Mouse (Mus musculus) MEL (cell line): ENCODE results near the gene Fktn. TPM values are rescaled to one million over a fixed set of nuclear protein-coding genes. Genes with fewer than 3 reads are reported as not detected.

Source experiments
- DNase-seq: peaks from one replicate; pipeline ENCODE4 v3.0.0; 2011; ENCODE audit warnings: low read depth, low spot score
- H3K27ac ChIP-seq: 2 replicates; pipeline ENCODE4 v1.5.1; 2012; ENCODE audit warnings: low read depth, mild to moderate bottlenecking, control low read depth, low read length, moderate library complexity; ENCODE audit not compliant: control insufficient read depth
- H3K27me3 ChIP-seq, 2 experiments: fragments of 150-350 bp in 1 of 2; sonication (generic) in 1 of 2; 2 replicates each; pipeline ENCODE4 v1.6.1; 2012; ENCODE audit warnings: low read length in 2 of 2, mild to moderate bottlenecking in 2 of 2, improper control_type of control experiment in 1 of 2, moderate library complexity in 1 of 2; ENCODE audit not compliant: insufficient read depth in 2 of 2, control insufficient read depth in 1 of 2
- H3K36me3 ChIP-seq, 2 experiments: 2 replicates each; pipeline ENCODE4 v1.6.1; 2012 to 2014; ENCODE audit warnings: low read length in 2 of 2, improper control_type of control experiment in 1 of 2, inconsistent platforms in 1 of 2, mild to moderate bottlenecking in 1 of 2; ENCODE audit not compliant: insufficient read depth in 2 of 2, control insufficient read depth in 1 of 2
- H3K4me1 ChIP-seq, 2 experiments: fragments of 150-350 bp in 1 of 2; sonication (generic) in 1 of 2; 2 replicates each; pipeline ENCODE4 v1.6.1; 2012; ENCODE audit warnings: low read length in 2 of 2, improper control_type of control experiment in 1 of 2, mild to moderate bottlenecking in 1 of 2; ENCODE audit not compliant: insufficient read depth in 2 of 2, control insufficient read depth in 1 of 2
- H3K4me3 ChIP-seq, 2 experiments: fragments of 150-350 bp in 1 of 2; sonication (generic) in 1 of 2; 2 replicates each; pipeline ENCODE4 v1.5.1; 2012; ENCODE audit warnings: low read depth in 2 of 2, low read length in 2 of 2, mild to moderate bottlenecking in 2 of 2, moderate library complexity in 2 of 2, control low read depth in 1 of 2, improper control_type of control experiment in 1 of 2; ENCODE audit not compliant: control insufficient read depth in 1 of 2, insufficient read depth in 1 of 2
- H3K79me2 ChIP-seq: 2 replicates; pipeline ENCODE4 v1.6.1; 2012; ENCODE audit warnings: mild to moderate bottlenecking, low read length, moderate library complexity; ENCODE audit not compliant: control insufficient read depth, poor library complexity, insufficient read depth
- H3K9ac ChIP-seq: 2 replicates; pipeline ENCODE4 v1.6.1; 2012; ENCODE audit warnings: low read depth, mild to moderate bottlenecking, control low read depth, low read length, moderate library complexity; ENCODE audit not compliant: control insufficient read depth, poor library complexity, severe bottlenecking
- H3K9me3 ChIP-seq: fragments of 150-350 bp; sonication (generic); replicated peaks from 2 replicates; pipeline ENCODE4 v1.6.1; 2012; ENCODE audit warnings: mild to moderate bottlenecking, low read length, improper control_type of control experiment, moderate library complexity; ENCODE audit not compliant: insufficient read depth
- CHD1 ChIP-seq: IDR thresholded peaks from 2 replicates; pipeline ENCODE4 v1.6.1; 2012; ENCODE audit warnings: low read depth, mild to moderate bottlenecking, inconsistent platforms, low read length, improper control_type of control experiment
- CHD2 ChIP-seq: IDR thresholded peaks from 2 replicates; pipeline ENCODE4 v1.6.1; 2011; ENCODE audit warnings: low read length, improper control_type of control experiment
- E2F4 ChIP-seq: IDR thresholded peaks from 2 replicates; pipeline ENCODE4 v1.6.1; 2011; ENCODE audit warnings: low read depth, low read length, improper control_type of control experiment, borderline replicate concordance
- EP300 ChIP-seq, 2 experiments: IDR thresholded peaks; 2 replicates each; pipeline ENCODE4 v1.6.1; 2011; ENCODE audit warnings: improper control_type of control experiment in 2 of 2, low read length in 2 of 2, low read depth in 1 of 2, mild to moderate bottlenecking in 1 of 2
- GATA1 ChIP-seq: IDR thresholded peaks from 2 replicates; pipeline ENCODE4 v1.6.1; 2011; ENCODE audit warnings: low read depth, low read length, improper control_type of control experiment
- JUND ChIP-seq: IDR thresholded peaks from 2 replicates; pipeline ENCODE4 v1.6.1; 2011; ENCODE audit warnings: low read depth, mild to moderate bottlenecking, improper control_type of control experiment, low read length
- MEF2A ChIP-seq: IDR thresholded peaks from 2 replicates; pipeline ENCODE4 v1.6.1; 2014; ENCODE audit warnings: low read depth, mild to moderate bottlenecking, inconsistent platforms, low read length, improper control_type of control experiment; ENCODE audit not compliant: poor library complexity, insufficient replicate concordance, severe bottlenecking; ENCODE audit errors: extremely low read depth
- MYB ChIP-seq: IDR thresholded peaks from 2 replicates; pipeline ENCODE4 v1.6.1; 2011; ENCODE audit warnings: mild to moderate bottlenecking, low read depth, low read length, improper control_type of control experiment
- POLR2A ChIP-seq, 2 experiments: IDR thresholded peaks; 2 replicates each; pipeline ENCODE4 v1.6.1; 2011 to 2012; ENCODE audit warnings: low read length in 2 of 2, mild to moderate bottlenecking in 2 of 2, control low read depth in 1 of 2, improper control_type of control experiment in 1 of 2, low read depth in 1 of 2, moderate library complexity in 1 of 2; ENCODE audit not compliant: control insufficient read depth in 1 of 2, insufficient read depth in 1 of 2, poor library complexity in 1 of 2
- POLR2AphosphoS2 ChIP-seq: IDR thresholded peaks from 2 replicates; pipeline ENCODE4 v1.6.1; 2011; ENCODE audit warnings: low read length, improper control_type of control experiment
- RAD21 ChIP-seq: IDR thresholded peaks from 2 replicates; pipeline ENCODE4 v1.6.1; 2011; ENCODE audit warnings: mild to moderate bottlenecking, low read depth, low read length, improper control_type of control experiment
- RCOR1 ChIP-seq: IDR thresholded peaks from 2 replicates; pipeline ENCODE4 v1.6.1; 2012; ENCODE audit warnings: low read depth, mild to moderate bottlenecking, inconsistent platforms, low read length, improper control_type of control experiment
- SMC3 ChIP-seq: IDR thresholded peaks from 2 replicates; pipeline ENCODE4 v1.6.1; 2011; ENCODE audit warnings: low read depth, low read length, improper control_type of control experiment
- TBP ChIP-seq: IDR thresholded peaks from 2 replicates; pipeline ENCODE4 v1.8.0; 2011; ENCODE audit warnings: low read depth, low read length, improper control_type of control experiment
- TCF12 ChIP-seq: IDR thresholded peaks from 2 replicates; pipeline ENCODE4 v1.6.1; 2014; ENCODE audit warnings: low read depth, mild to moderate bottlenecking, inconsistent platforms, low read length, improper control_type of control experiment, moderate library complexity
- ZKSCAN1 ChIP-seq: IDR thresholded peaks from 2 replicates; pipeline ENCODE4 v1.6.1; 2012; ENCODE audit warnings: low read depth, mild to moderate bottlenecking, inconsistent platforms, low read length, improper control_type of control experiment, moderate library complexity
- polyA plus RNA-seq, 2 experiments: library from polyadenylated mRNA; stranded (reverse) in 1 of 2; unstranded in 1 of 2; fragments of >175 nt in 1 of 2; fragments of >200 nt in 1 of 2; gene quantifications; 2 replicates each; pipeline versions ENCODE4 v1.2.1 to v1.2.4; 2012; ENCODE audit warnings: low replicate concordance in 2 of 2, low read depth in 1 of 2; ENCODE audit not compliant: insufficient read length in 2 of 2, insufficient read depth in 1 of 2, missing spikeins in 1 of 2
- total RNA-seq: library from RNA; depleted of rRNA; stranded (reverse); fragments of 300-350 nt; gene quantifications from 2 replicates; pipeline ENCODE4 v1.2.3, GENCODE M21; 2012

Gene Fktn
- total and polyA plus RNA-seq, 3 experiments: 5.5 to 7.0 TPM; not detected in 1

GRCm38 (mm10) chr4:53710021-53710420 lies 3.8 kb upstream of the Fktn start:
- no peak for TF ChIP-seq RAD21
- TF ChIP-seq CHD1: no peak
- TF ChIP-seq MEF2A: no peak
- no peak for TF ChIP-seq GATA1
- no peak for TF ChIP-seq MYB
- Histone ChIP-seq H3K9ac (no peak overlapping the region), H3K79me2 (no peaks in the 10 kb centered on the region; the same call in 1 of the 2 replicates), H3K27ac (no peak overlapping the region), H3K4me3 (no peak overlapping the region), H3K4me1 (peaks cover 0 to 3% of the 10 kb centered on the region in 2 experiments; a peak in 3 of 4 replicates), H3K27me3 (no peaks in the 10 kb centered on the region; a peak in 2 of 4 replicates), H3K36me3 (peaks cover 0 to 8% of the 10 kb centered on the region in 2 experiments; a peak in 2 of 4 replicates), H3K9me3 (no peaks in the 10 kb centered on the region)
- no peak for DNase-seq

GRCm38 (mm10) chr4:53710555-53711328 lies 3.1 kb upstream of the Fktn start:
- no peak overlapping the region for H3K9ac ChIP-seq
- no peak overlapping the region for H3K27ac ChIP-seq
- no peak for DNase-seq
- H3K4me3 ChIP-seq: no peak overlapping the region
- no peaks in the 10 kb centered on the region; the same call in 1 of the 2 replicates for H3K79me2 ChIP-seq
- peaks cover 0 to 3% of the 10 kb centered on the region in 2 experiments; a peak in 3 of 4 replicates for H3K4me1 ChIP-seq
- H3K36me3 ChIP-seq: peaks cover 0 to 10% of the 10 kb centered on the region in 2 experiments; a peak in 2 of 4 replicates
- TF ChIP-seq POLR2AphosphoS2 (no peak), RCOR1 (no peak), TBP (no peak), POLR2A (IDR thresholded peaks at IDR 0.05; ENCODE audit: control insufficient read depth in 1 of 2, insufficient read depth in 1 of 2, low read depth in 1 of 2, low read length in 2 of 2, poor library complexity in 1 of 2) (no peak), EP300 (IDR thresholded peaks at IDR 0.05; ENCODE audit: low read depth in 1 of 2, low read length in 2 of 2) (no peak), E2F4 (no peak), SMC3 (no peak), JUND (no peak), TCF12 (no peak), CHD2 (no peak), ZKSCAN1 (no peak)
- no peaks in the 10 kb centered on the region for H3K9me3 ChIP-seq
- no peaks in the 10 kb centered on the region; a peak in 1 of 4 replicates for H3K27me3 ChIP-seq
